Mouse (Mus musculus) ovary, postnatal 14 days (tissue): ENCODE measurements around the gene Tns1.
A peak's percentile ranks its signal among the peaks of the same experiment; 100 is the strongest.
"Not testable (repeated sequence)": the region's sequence is repeated elsewhere in the genome, so short reads cannot be mapped to it uniquely, and the experiment has no call there.

Experiments used
- DNase-seq: peaks from one replicate; pipeline ENCODE4 v3.0.0; 2022; ENCODE audit warnings: low spot score

The Tns1 gene

DNA sequence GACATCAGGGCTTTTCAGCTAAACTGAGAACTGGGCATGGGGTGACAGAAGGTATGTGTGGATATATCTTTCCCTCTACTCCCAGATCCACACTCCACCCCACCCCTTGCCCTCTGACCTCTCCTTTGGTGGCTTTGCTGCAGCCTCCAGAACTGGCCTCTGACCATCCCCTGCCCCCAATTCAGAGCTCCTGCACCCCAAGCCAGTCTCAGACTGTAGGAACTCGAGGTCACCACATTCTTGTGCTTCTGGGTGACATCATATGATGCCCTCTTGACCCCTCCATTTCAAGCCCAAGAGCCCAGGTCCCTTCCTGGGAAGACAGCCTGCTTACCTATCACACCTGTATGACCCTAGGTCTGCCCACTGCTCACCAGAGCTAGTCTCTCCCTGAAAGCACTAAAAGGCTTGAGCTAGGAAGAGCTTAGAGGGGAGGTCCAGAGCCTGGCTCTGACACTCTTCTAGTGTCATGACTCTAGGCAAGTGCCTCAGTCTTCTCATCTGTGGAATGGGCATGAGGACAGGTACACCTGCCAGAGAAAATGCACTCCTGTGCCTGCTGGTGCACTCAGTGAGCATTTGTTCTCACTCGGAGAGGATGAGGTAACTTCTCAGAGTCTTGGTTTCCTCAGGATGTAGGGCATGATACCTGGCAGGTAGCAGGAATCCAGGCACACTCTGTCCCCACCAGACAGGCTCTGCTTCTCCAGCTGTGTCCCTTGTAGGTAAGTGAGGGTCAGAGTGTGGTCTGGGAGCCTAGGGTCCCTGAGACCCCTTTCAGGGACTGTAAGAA lies 214.9 kb downstream of the Tns1 start:
- no peak for DNase-seq

- DNase-seq = no peak
Observed at GRCm38 (mm10) chr1:73908081-73908960, 215.9 kb downstream of the Tns1 start.

- no peak for DNase-seq
Observed at GRCm38 (mm10) chr1:73907166-73907565, 217.1 kb downstream of the Tns1 start.

- DNase-seq = no peak
Observed at GRCm38 (mm10) chr1:73906376-73906775, 217.9 kb downstream of the Tns1 start.

- DNase-seq = no peak
Observed at GRCm38 (mm10) chr1:73905811-73906190, 218.4 kb downstream of the Tns1 start.

- no peak for DNase-seq
Observed at GRCm38 (mm10) chr1:73905111-73905810, 219.0 kb downstream of the Tns1 start.

- DNase-seq = no peak
Observed at GRCm38 (mm10) chr1:73904641-73905040, 219.6 kb downstream of the Tns1 start.

DNA sequence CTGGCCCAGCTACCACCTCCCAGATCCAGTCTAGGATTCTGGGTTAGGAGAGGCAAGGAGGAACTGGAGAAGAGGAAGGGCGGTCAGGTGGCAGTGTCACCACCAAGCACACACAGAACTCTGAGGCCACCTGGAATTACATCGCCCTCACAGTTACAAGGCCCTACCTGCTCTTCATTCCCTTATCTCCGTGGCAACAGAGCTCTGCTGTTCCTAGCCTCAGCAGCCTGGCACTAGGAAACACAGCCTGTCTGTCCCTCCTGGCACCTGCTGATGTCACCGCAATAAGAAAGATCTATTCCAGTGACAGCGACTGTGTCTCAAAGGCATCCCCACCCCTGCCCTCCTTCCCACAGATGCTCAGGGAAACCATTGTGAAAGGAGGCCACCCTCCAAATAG lies 221.2 kb downstream of the Tns1 start:
- DNase-seq = no peak

- peak; percentile 74 for DNase-seq
Observed at GRCm38 (mm10) chr1:73902171-73902991, 221.9 kb downstream of the Tns1 start.

DNA sequence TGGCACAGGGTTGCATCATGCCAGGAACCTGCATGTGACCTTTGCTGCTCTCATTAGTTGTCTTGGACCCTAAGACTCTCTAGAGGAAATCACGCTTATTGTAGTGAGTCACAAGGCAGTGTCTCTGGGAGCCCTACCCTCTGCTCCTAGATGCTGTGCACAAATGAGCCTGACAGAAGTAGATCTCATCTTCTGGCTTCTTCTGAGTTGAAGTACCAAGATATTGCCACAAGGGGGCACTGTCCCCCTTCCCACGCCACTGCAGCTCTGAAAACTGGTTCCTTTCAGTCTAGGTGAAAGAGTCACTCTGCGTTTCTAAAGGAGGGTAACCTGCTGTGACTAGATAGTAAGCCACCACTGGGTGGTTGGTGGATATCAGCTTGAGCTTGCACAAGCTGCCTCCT lies 222.8 kb downstream of the Tns1 start:
- peak; percentile 58 for DNase-seq

GRCm38 (mm10) chr1:73895451-73895850 lies 228.8 kb downstream of the Tns1 start:
- DNase-seq = not testable (repeated sequence)

DNA sequence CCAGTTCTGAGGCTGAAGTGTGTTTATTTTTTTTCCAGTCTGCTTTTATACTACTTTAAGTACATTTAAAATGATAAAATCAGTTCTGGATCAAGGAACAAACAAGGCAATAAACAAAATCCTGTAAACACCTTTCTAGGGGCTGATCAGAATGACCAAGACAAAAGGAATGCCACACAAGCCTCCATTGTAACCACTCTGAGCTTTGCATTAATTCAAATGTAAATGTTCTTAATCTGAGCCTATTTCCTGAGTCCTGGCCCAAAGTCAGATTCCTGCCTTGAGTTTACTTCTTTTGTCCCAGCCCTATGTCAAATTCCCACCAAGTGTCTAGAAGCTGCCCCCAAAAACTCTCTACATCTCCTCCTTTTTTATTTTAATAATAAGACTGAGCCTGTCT lies 243.5 kb downstream of the Tns1 start:
- DNase-seq = no peak

DNA sequence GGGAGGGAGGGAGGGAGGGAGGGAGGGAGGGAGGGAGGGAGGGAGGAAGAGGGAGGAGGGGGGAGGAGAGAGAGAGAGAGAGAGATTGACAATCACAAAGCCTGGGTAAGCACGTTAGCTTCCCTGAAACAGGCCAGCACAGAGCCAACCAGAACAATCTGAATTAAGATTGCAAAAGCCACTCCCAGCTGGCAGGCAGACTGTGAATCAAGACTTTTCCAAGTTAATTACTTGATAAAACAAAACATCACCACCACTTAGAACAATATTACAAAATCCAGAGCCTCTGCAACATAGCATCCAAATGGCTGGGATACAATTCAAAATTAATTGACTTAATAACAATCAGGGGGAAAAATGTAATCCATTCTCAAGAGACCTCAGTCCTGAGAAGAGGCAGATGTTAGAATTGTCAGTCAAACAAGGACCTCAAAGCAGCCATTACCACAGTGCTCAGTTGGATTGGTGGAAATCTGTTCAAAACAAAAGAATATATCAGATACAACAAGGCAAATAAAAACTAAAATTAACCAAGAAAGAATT lies 248.5 kb downstream of the Tns1 start:
- DNase-seq = no peak

GRCm38 (mm10) chr1:73864314-73864713 lies 259.9 kb downstream of the Tns1 start:
- no peak for DNase-seq

DNA sequence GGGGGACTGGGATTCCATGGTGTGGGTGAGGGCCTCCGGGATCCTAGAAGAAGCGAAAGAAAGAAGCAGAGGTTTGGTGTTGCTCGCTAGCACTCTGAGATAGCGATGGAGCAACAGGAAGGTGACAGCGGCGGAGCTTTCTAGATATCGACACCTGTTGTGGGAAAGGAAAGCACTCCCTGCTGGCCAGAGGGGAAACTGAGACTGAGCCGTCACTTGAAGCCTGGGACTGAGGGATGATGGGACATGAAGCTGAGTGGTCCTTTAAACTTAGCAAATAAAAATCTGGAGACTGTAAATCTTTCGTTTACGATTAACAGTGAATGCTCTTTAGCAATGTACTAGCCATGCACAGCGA lies 261.2 kb downstream of the Tns1 start:
- DNase-seq = no peak

DNA sequence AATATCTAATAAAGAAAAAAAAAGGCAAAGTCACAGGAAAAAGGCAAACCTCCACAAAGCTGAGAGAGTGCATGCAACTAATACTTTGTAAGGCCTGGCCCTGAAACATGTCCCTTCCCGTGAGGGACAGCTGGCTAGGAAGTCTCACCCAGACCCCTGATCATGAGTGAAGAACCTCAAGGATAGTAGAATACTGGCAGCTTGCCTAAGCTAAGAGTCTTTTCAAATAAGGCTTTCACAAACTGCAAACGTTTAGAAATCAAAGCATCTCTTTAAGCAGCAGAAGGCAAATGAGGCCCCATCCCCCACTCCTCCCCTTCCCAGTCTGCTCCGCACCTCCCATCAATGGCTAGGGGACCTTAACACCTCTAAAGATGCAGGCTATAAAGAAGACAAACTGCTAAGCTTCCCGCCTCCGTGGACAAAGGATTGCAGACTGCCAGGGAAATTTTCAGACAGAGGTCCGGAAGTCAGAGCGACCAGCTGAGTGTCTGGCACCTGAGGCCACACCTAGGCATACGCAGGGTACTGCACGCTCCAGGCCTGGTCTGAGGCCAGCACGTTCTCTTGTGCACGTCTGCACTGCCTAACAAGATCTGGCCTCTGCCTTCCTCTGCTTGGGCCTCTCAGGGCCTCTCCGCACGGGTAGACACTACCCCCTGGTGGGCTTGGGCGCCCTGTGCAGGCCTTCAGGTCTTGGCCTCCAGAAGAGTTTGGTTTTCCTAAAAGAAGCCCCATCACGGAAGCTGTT lies 261.8 kb downstream of the Tns1 start:
- DNase-seq = peak; percentile 74

DNA sequence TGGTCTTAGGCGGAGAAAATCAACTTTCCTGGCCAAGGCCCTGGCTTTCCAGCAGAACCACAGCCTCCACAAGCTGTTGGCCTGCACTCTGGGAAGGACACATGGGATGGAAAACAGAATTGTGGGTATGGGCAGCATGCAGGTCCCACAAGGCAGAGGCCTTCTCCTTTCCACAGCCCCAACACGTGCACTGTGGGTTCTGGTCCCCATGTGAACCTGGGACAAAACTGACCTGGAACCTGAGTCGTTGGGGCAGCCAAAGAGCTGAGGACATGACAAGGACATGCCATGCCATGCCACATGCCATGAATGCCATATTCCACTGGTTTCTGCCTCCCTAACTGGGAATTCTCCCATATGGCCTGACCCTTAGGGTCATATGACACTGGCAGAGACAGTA lies 263.8 kb downstream of the Tns1 start:
- DNase-seq = no peak
